Mouse (Mus musculus) embryonic facial prominence, embryonic 12.5 days (tissue): ENCODE results near the gene Higd1a. TPM values are rescaled to one million over a fixed set of nuclear protein-coding genes. Genes with fewer than 3 reads are reported as not detected.

Experiments
- ATAC-seq: fragments of 200-750 bp; cut with Nextera tagmentation; 2 replicates; pipeline ENCODE4 v1.8.0; 2017; ENCODE audit not compliant: insufficient number of reproducible peaks, insufficient read depth, low FRiP score, low TSS enrichment
- H3K27ac ChIP-seq: fragments of 300-500 bp; sonication (generic); 2 replicates; pipeline ENCODE4 v1.5.1; 2016; ENCODE audit warnings: mild to moderate bottlenecking
- H3K27me3 ChIP-seq: fragments of 300-500 bp; sonication (generic); 2 replicates; pipeline ENCODE4 v1.6.1; 2016; ENCODE audit warnings: mild to moderate bottlenecking, moderate library complexity
- H3K36me3 ChIP-seq: fragments of 300-500 bp; sonication (generic); 2 replicates; pipeline ENCODE4 v1.6.1; 2016; ENCODE audit warnings: mild to moderate bottlenecking
- H3K4me1 ChIP-seq: fragments of 300-500 bp; sonication (generic); 2 replicates; pipeline ENCODE4 v1.6.1; 2016
- H3K4me2 ChIP-seq: fragments of 300-500 bp; sonication (generic); replicated peaks from 2 replicates; pipeline ENCODE4 v1.6.1; 2016; ENCODE audit warnings: mild to moderate bottlenecking, moderate library complexity
- H3K4me3 ChIP-seq: fragments of 300-500 bp; sonication (generic); 2 replicates; pipeline ENCODE4 v1.5.1; 2016; ENCODE audit warnings: mild to moderate bottlenecking
- H3K9ac ChIP-seq: fragments of 300-500 bp; sonication (generic); 2 replicates; pipeline ENCODE4 v1.6.1; 2016; ENCODE audit warnings: mild to moderate bottlenecking, moderate library complexity
- H3K9me3 ChIP-seq: fragments of 300-500 bp; sonication (generic); 2 replicates; pipeline ENCODE4 v1.6.1; 2016; ENCODE audit warnings: mild to moderate bottlenecking, moderate library complexity
- WGBS: fragments of 180-500 bp; shearing (Covaris S2); methylation state at CpG from one replicate; pipeline ENCODE4 v1.1.7; 2016; 5-methylcytosine and 5-hydroxymethylcytosine counted together
- polyA plus RNA-seq: library from polyadenylated mRNA; unstranded; fragments of >200 nt; fragmentation: Nextera tagmentation; extraction: Ambion mirVana; gene quantifications from 2 replicates; pipeline ENCODE4 v1.2.1, GENCODE M21; 2016

Gene Higd1a
- polyA plus RNA-seq = 128 and 154 TPM in 2 replicates

GRCm38 (mm10) chr9:121858153-121858488 lies at the start of gene Higd1a:
TSS of gene Higd1a (minus strand) at chr9:121858362.
- 25% methylated on average over 6 of the region's 6 CpGs for WGBS
- Histone ChIP-seq H3K36me3 (no peaks in the 10 kb centered on the region), H3K4me3 (peak within 1 kb of the TSS; percentile 80), H3K4me1 (no peaks in the 10 kb centered on the region), H3K4me2 (peak within 1 kb of the TSS; percentile 79), H3K27me3 (no peaks in the 10 kb centered on the region), H3K9me3 (no peaks in the 10 kb centered on the region), H3K27ac (peak within 1 kb of the TSS; percentile 96), H3K9ac (peak within 1 kb of the TSS; percentile 77)
- ATAC-seq = no peak

GRCm38 (mm10) chr9:121907356-121908070 lies 49.4 kb upstream of the Higd1a start:
- Histone ChIP-seq H3K27me3 (no peaks in the 10 kb centered on the region), H3K36me3 (no peaks in the 10 kb centered on the region), H3K4me3 (no peak overlapping the region), H3K4me1 (no peaks in the 10 kb centered on the region), H3K9ac (no peak overlapping the region), H3K27ac (no peak overlapping the region), H3K9me3 (no peaks in the 10 kb centered on the region), H3K4me2 (no peak overlapping the region)
- WGBS = 72% methylated on average over 10 of the region's 10 CpGs
- no peak for ATAC-seq

- H3K27ac ChIP-seq = no peak overlapping the region
- no peaks in the 10 kb centered on the region for H3K9me3 ChIP-seq
- no peaks in the 10 kb centered on the region for H3K4me1 ChIP-seq
- H3K36me3 ChIP-seq = no peaks in the 10 kb centered on the region
- 80% methylated on average over 5 of the region's 5 CpGs for WGBS
- no peak overlapping the region for H3K4me3 ChIP-seq
- no peak overlapping the region for H3K4me2 ChIP-seq
- H3K27me3 ChIP-seq = no peaks in the 10 kb centered on the region
- H3K9ac ChIP-seq = no peak overlapping the region
- ATAC-seq = no peak
Measured at GRCm38 (mm10) chr9:121906456-121906855, 48.3 kb upstream of the Higd1a start.

GRCm38 (mm10) chr9:121905556-121906185 lies 47.5 kb upstream of the Higd1a start:
- H3K9me3 ChIP-seq = no peaks in the 10 kb centered on the region
- no peaks in the 10 kb centered on the region for H3K36me3 ChIP-seq
- no peak overlapping the region for H3K9ac ChIP-seq
- H3K4me3 ChIP-seq = no peak overlapping the region
- no peak overlapping the region for H3K4me2 ChIP-seq
- WGBS = 81% methylated on average over 4 of the region's 4 CpGs
- no peaks in the 10 kb centered on the region for H3K27me3 ChIP-seq
- no peak overlapping the region for H3K27ac ChIP-seq
- no peaks in the 10 kb centered on the region for H3K4me1 ChIP-seq
- no peak for ATAC-seq

GRCm38 (mm10) chr9:121904946-121905345 lies 46.8 kb upstream of the Higd1a start:
- H3K27me3 ChIP-seq = no peaks in the 10 kb centered on the region
- 93% methylated on average over 7 of the region's 7 CpGs for WGBS
- no peaks in the 10 kb centered on the region for H3K36me3 ChIP-seq
- no peaks in the 10 kb centered on the region for H3K4me1 ChIP-seq
- no peak overlapping the region for H3K9ac ChIP-seq
- no peaks in the 10 kb centered on the region for H3K9me3 ChIP-seq
- no peak overlapping the region for H3K27ac ChIP-seq
- H3K4me2 ChIP-seq = no peak overlapping the region
- no peak for ATAC-seq
- no peak overlapping the region for H3K4me3 ChIP-seq

GRCm38 (mm10) chr9:121904319-121904718 lies 46.2 kb upstream of the Higd1a start:
- no peaks in the 10 kb centered on the region for H3K36me3 ChIP-seq
- no peaks in the 10 kb centered on the region for H3K9me3 ChIP-seq
- whole genome bisulfite sequencing = 89% methylated on average over 4 of the region's 4 CpGs
- H3K9ac ChIP-seq = no peak overlapping the region
- no peaks in the 10 kb centered on the region for H3K4me1 ChIP-seq
- no peak for ATAC-seq
- H3K27me3 ChIP-seq = no peaks in the 10 kb centered on the region
- H3K4me3 ChIP-seq = no peak overlapping the region
- no peak overlapping the region for H3K27ac ChIP-seq
- no peak overlapping the region for H3K4me2 ChIP-seq

- Histone ChIP-seq H3K9ac (no peak overlapping the region), H3K27me3 (no peaks in the 10 kb centered on the region), H3K4me2 (no peak overlapping the region), H3K27ac (no peak overlapping the region), H3K4me3 (no peak overlapping the region), H3K9me3 (no peaks in the 10 kb centered on the region), H3K36me3 (no peaks in the 10 kb centered on the region), H3K4me1 (no peaks in the 10 kb centered on the region)
- ATAC-seq = no peak
- 78% methylated on average over 8 of the region's 8 CpGs for WGBS
Measured at GRCm38 (mm10) chr9:121903476-121904305, 45.5 kb upstream of the Higd1a start.

GRCm38 (mm10) chr9:121901710-121902700 lies 43.8 kb upstream of the Higd1a start:
- Histone ChIP-seq H3K9ac (no peak overlapping the region), H3K36me3 (no peaks in the 10 kb centered on the region), H3K9me3 (no peaks in the 10 kb centered on the region), H3K4me1 (no peaks in the 10 kb centered on the region), H3K27ac (no peak overlapping the region), H3K4me2 (no peak overlapping the region), H3K4me3 (no peak overlapping the region), H3K27me3 (no peaks in the 10 kb centered on the region)
- no peak for ATAC-seq
- 73% methylated on average over 5 of the region's 5 CpGs for WGBS

- Histone ChIP-seq H3K36me3 (no peaks in the 10 kb centered on the region), H3K9me3 (no peaks in the 10 kb centered on the region), H3K4me1 (no peaks in the 10 kb centered on the region), H3K4me2 (no peak overlapping the region), H3K27me3 (no peaks in the 10 kb centered on the region), H3K4me3 (no peak overlapping the region), H3K27ac (no peak overlapping the region), H3K9ac (no peak overlapping the region)
- WGBS = 84% methylated on average over 5 of the region's 5 CpGs
- no peak for ATAC-seq
Measured at GRCm38 (mm10) chr9:121900282-121900855, 42.2 kb upstream of the Higd1a start.

GRCm38 (mm10) chr9:121899306-121899705 lies 41.1 kb upstream of the Higd1a start:
- Histone ChIP-seq H3K27me3 (no peaks in the 10 kb centered on the region), H3K27ac (no peak overlapping the region), H3K4me2 (no peak overlapping the region), H3K36me3 (no peaks in the 10 kb centered on the region), H3K9me3 (no peaks in the 10 kb centered on the region), H3K4me1 (no peaks in the 10 kb centered on the region), H3K9ac (no peak overlapping the region), H3K4me3 (no peak overlapping the region)
- 73% methylated on average over 6 of the region's 6 CpGs for WGBS
- no peak for ATAC-seq

GRCm38 (mm10) chr9:121898245-121898644 lies 40.1 kb upstream of the Higd1a start, which contains the start of gene Ackr2:
TSS of gene Ackr2 (plus strand) at chr9:121898355.
- no peak within 1 kb of the TSS for H3K4me2 ChIP-seq
- 64% methylated on average over 9 of the region's 9 CpGs for WGBS
- no peaks in the 10 kb centered on the region for H3K27me3 ChIP-seq
- no peaks in the 10 kb centered on the region for H3K36me3 ChIP-seq
- H3K27ac ChIP-seq = no peak within 1 kb of the TSS
- H3K9me3 ChIP-seq = no peaks in the 10 kb centered on the region
- no peak for ATAC-seq
- H3K4me1 ChIP-seq = no peaks in the 10 kb centered on the region
- no peak within 1 kb of the TSS for H3K9ac ChIP-seq
- no peak within 1 kb of the TSS for H3K4me3 ChIP-seq
